Mouse (Mus musculus) midbrain, postnatal 0 days (tissue): ENCODE data around the gene Uspl1. TPM values are rescaled to one million over a fixed set of nuclear protein-coding genes. Genes with fewer than 3 reads are reported as not detected.

Source experiments
- ATAC-seq: fragments of 200-750 bp; cut with Nextera tagmentation; 2 replicates; pipeline ENCODE4 v1.8.0; 2017; ENCODE audit warnings: moderate number of reproducible peaks, mild to moderate bottlenecking, moderate TSS enrichment, moderate library complexity; ENCODE audit not compliant: low FRiP score
- DNase-seq: peaks from one replicate; pipeline ENCODE4 v3.0.0-alpha.2; 2015; ENCODE audit warnings: low spot score
- H3K27ac ChIP-seq: fragments of 300-500 bp; sonication (generic); 2 replicates; pipeline ENCODE4 v1.5.1; 2014; ENCODE audit warnings: low read depth, mild to moderate bottlenecking, low read length, mixed read lengths
- H3K27me3 ChIP-seq: fragments of 300-500 bp; sonication (generic); 2 replicates; pipeline ENCODE4 v1.6.1; 2014; ENCODE audit warnings: low read length, control low read depth, mixed read lengths; ENCODE audit not compliant: insufficient read depth
- H3K36me3 ChIP-seq: fragments of 300-500 bp; sonication (generic); 2 replicates; pipeline ENCODE4 v1.6.1; 2014; ENCODE audit warnings: low read length, control low read depth, mixed read lengths; ENCODE audit not compliant: insufficient read depth
- H3K4me1 ChIP-seq: fragments of 300-500 bp; sonication (generic); 2 replicates; pipeline ENCODE4 v1.6.1; 2014; ENCODE audit warnings: mild to moderate bottlenecking, control low read depth, antibody characterized with exemption, low read length, mixed read lengths; ENCODE audit not compliant: insufficient read depth
- H3K4me2 ChIP-seq: fragments of 300-500 bp; sonication (generic); 2 replicates; pipeline ENCODE4 v1.6.1; 2014; ENCODE audit warnings: low read depth, mild to moderate bottlenecking, low read length, mixed read lengths; ENCODE audit not compliant: poor library complexity, severe bottlenecking
- H3K4me3 ChIP-seq: fragments of 300-500 bp; sonication (generic); 2 replicates; pipeline ENCODE4 v1.5.1; 2014; ENCODE audit warnings: low read depth, mild to moderate bottlenecking, low read length, moderate library complexity
- H3K9ac ChIP-seq: fragments of 300-500 bp; sonication (generic); replicated peaks from 2 replicates; pipeline ENCODE4 v1.6.1; 2014; ENCODE audit warnings: mild to moderate bottlenecking, low read length, moderate library complexity, mixed read lengths; ENCODE audit not compliant: poor library complexity, severe bottlenecking
- H3K9me3 ChIP-seq: fragments of 300-500 bp; sonication (generic); 2 replicates; pipeline ENCODE4 v1.6.1; 2016; ENCODE audit warnings: low read length, control low read depth
- CTCF ChIP-seq: IDR thresholded peaks from 2 replicates; pipeline ENCODE4 v1.5.1; 2016; ENCODE audit warnings: antibody characterized with exemption, mild to moderate bottlenecking
- WGBS: fragments of 180-500 bp; shearing (Covaris S2); extraction: QIAGEN DNeasy Blood & Tissue Kit; methylation state at CpG from one replicate; pipeline ENCODE4 v1.1.7; 2014; 5-methylcytosine and 5-hydroxymethylcytosine counted together
- polyA plus RNA-seq: library from polyadenylated mRNA; unstranded; fragments of >200 nt; fragmentation: Nextera tagmentation; extraction: Ambion mirVana; gene quantifications from 2 replicates; pipeline ENCODE4 v1.2.1, GENCODE M21; 2015
- total RNA-seq: library from RNA; depleted of rRNA; stranded (reverse); fragments of >200 nt; gene quantifications from 2 replicates; pipeline ENCODE4 v1.2.3, GENCODE M21; 2014

Uspl1 gene
- total and polyA plus RNA-seq, 2 experiments from 2014 or later: 47.0 to 48.1 TPM

- no peaks in the 10 kb centered on the region for H3K9me3 ChIP-seq
- peak overlapping the region; percentile 54 for H3K4me2 ChIP-seq
- ATAC-seq: no peak
- no peaks in the 10 kb centered on the region for H3K27me3 ChIP-seq
- peak overlapping the region; percentile 74 for H3K9ac ChIP-seq
- peak overlapping the region; percentile 94 for H3K27ac ChIP-seq
- peak overlapping the region; percentile 48 for H3K4me3 ChIP-seq
- H3K36me3 ChIP-seq: no peaks in the 10 kb centered on the region
- WGBS: under 1% methylated on average over 13 of the region's 13 CpGs
- no peak for TF ChIP-seq CTCF
- DNase-seq: no peak
- peaks cover 8% of the 10 kb centered on the region for H3K4me1 ChIP-seq
These were observed 438 bp upstream of the Uspl1 start for GRCm38 (mm10) chr5:149183721-149184103.

- no peak for TF ChIP-seq CTCF
- Histone ChIP-seq H3K9ac (peak overlapping the region; percentile 56), H3K27ac (peak overlapping the region; percentile 82), H3K4me1 (peaks cover 8% of the 10 kb centered on the region), H3K27me3 (no peaks in the 10 kb centered on the region), H3K4me3 (peak overlapping the region; percentile 48), H3K9me3 (no peaks in the 10 kb centered on the region), H3K4me2 (peak overlapping the region; percentile 62), H3K36me3 (peaks cover 7% of the 10 kb centered on the region)
- DNase-seq (no peak), ATAC-seq (no peak; the same call in 1 of the 2 replicates)
- WGBS: under 1% methylated on average over 20 of the region's 20 CpGs
These were observed 665 bp downstream of the Uspl1 start for GRCm38 (mm10) chr5:149184844-149185186.

- Histone ChIP-seq H3K9ac (0 out of 2 replicates have a peak overlapping the region, but pooled peaks have one; percentile 56), H3K9me3 (no peaks in the 10 kb centered on the region), H3K36me3 (peaks cover 9% of the 10 kb centered on the region), H3K27me3 (no peaks in the 10 kb centered on the region), H3K27ac (no peak overlapping the region), H3K4me1 (peaks cover 8% of the 10 kb centered on the region), H3K4me3 (peak overlapping the region; percentile 48), H3K4me2 (peak overlapping the region; percentile 62)
- no peak for TF ChIP-seq CTCF
- 66% methylated on average over 3 of the region's 3 CpGs for WGBS
- no peak for ATAC-seq
- no peak for DNase-seq
These were observed 1.7 kb downstream of the Uspl1 start for GRCm38 (mm10) chr5:149185806-149186205.

- peaks cover 28% of the 10 kb centered on the region for H3K36me3 ChIP-seq
These were observed 6.0 kb downstream of the Uspl1 start for GRCm38 (mm10) chr5:149190160-149190559.

GRCm38 (mm10) chr5:149196611-149197010 is 12.5 kb downstream of the Uspl1 start:
- DNase-seq: no peak
- Histone ChIP-seq H3K27me3 (no peaks in the 10 kb centered on the region), H3K9me3 (no peaks in the 10 kb centered on the region), H3K27ac (no peak overlapping the region), H3K4me2 (no peak overlapping the region), H3K36me3 (peaks cover 29% of the 10 kb centered on the region), H3K9ac (no peak overlapping the region), H3K4me1 (peaks cover 9% of the 10 kb centered on the region; the same call in 1 of the 2 replicates), H3K4me3 (no peak overlapping the region)
- no peak for ATAC-seq
- 2% methylated on average over 1 of the region's 1 CpGs for WGBS
- TF ChIP-seq CTCF: no peak

More at GRCm38 (mm10) chr5:149190160-149190559, 6.0 kb downstream of the Uspl1 start:
- ATAC-seq: no peak
- H3K4me1 ChIP-seq: peaks cover 8% of the 10 kb centered on the region
- no peaks in the 10 kb centered on the region for H3K9me3 ChIP-seq
- no peak overlapping the region for H3K4me2 ChIP-seq
- H3K9ac ChIP-seq: no peak overlapping the region
- H3K27ac ChIP-seq: no peak overlapping the region
- no peak for TF ChIP-seq CTCF
- WGBS: 97% methylated on average over 1 of the region's 1 CpGs
- H3K4me3 ChIP-seq: no peak overlapping the region
- no peak for DNase-seq
- H3K27me3 ChIP-seq: no peaks in the 10 kb centered on the region

- Histone ChIP-seq H3K27ac (no peak overlapping the region), H3K9me3 (no peaks in the 10 kb centered on the region), H3K4me3 (no peak overlapping the region), H3K36me3 (peaks cover 38% of the 10 kb centered on the region), H3K4me2 (no peak overlapping the region), H3K27me3 (no peaks in the 10 kb centered on the region), H3K9ac (no peak overlapping the region), H3K4me1 (peaks cover 9% of the 10 kb centered on the region; the same call in 1 of the 2 replicates)
- no peak for TF ChIP-seq CTCF
- DNase-seq: no peak
- 95% methylated on average over 1 of the region's 1 CpGs for WGBS
- ATAC-seq: no peak
These were observed 14.6 kb downstream of the Uspl1 start for GRCm38 (mm10) chr5:149198782-149199181.
